Mouse (Mus musculus): ENCODE measurements at regions not wholly inside any gene's neighbourhood (a gene's known extent, or its start where the extent isn't known, plus 50 kb on each side); places are given as distances from the start of the nearest gene placed in this dataset.

- DNase-seq = no peak
Observed at GRCm38 (mm10) chr10:84312656-84313055, 127.7 kb downstream of the Nuak1 start.

DNA sequence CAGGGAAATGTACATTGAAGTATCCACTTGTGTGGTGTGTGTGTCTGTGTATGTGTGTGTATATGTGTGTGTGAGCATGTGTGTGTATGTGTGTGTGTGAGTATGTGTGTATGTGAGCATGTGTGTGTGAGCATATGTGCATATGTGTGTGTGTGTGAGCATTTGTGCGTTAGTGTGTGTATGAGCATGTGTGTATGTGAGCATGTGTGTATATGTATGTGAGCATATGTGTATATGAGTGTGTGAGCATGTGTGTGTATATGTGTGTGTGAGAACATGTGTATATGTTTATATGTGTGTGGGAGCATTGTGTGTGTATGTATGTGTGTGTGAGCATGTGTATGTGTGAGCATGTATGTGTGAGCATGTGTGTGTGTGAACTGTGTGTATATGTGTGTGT lies 123.5 kb downstream of the Nuak1 start:
- DNase-seq = no peak

DNA sequence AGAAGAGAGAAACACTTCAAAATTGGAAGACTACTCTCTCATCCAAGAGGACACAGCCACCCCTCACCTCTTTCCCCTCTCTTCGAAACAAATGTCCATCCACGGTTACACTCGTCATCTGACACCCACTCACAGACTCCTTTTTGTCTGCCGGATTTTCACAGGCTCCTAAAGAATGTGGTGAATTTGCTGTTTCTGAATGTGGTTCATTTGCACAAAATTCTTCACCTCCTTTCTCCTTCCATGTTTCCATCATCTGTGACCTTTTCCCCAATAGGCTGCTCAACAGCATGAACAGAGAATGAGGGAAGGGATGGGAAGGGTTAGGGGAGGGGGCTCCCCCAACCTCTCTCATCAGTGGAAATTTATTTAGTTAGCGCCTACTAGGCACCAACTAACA lies 122.4 kb downstream of the Nuak1 start:
- no peak for DNase-seq

Measured in adrenal gland, postnatal 10 days (tissue).